Mouse (Mus musculus) intestine, embryonic 16.5 days (tissue): ENCODE data around the gene E2f4. TPM values are rescaled to one million over a fixed set of nuclear protein-coding genes. Genes with fewer than 3 reads are reported as not detected.

Source experiments
- ATAC-seq: fragments of 200-750 bp; cut with Nextera tagmentation; 2 replicates; pipeline ENCODE4 v1.8.0; 2017; ENCODE audit warnings: moderate TSS enrichment, moderate library complexity
- H3K27ac ChIP-seq: fragments of 300-500 bp; sonication (generic); 2 replicates; pipeline ENCODE4 v1.5.1; 2014; ENCODE audit warnings: mild to moderate bottlenecking, low read length
- H3K27me3 ChIP-seq: fragments of 300-500 bp; sonication (generic); replicated peaks from 2 replicates; pipeline ENCODE4 v1.6.1; 2014; ENCODE audit warnings: low read length, control low read depth, mixed read lengths; ENCODE audit not compliant: control insufficient read depth, insufficient read depth
- H3K36me3 ChIP-seq: fragments of 300-500 bp; sonication (generic); 2 replicates; pipeline ENCODE4 v1.6.1; 2014; ENCODE audit warnings: low read length, control low read depth; ENCODE audit not compliant: control insufficient read depth, insufficient read depth
- H3K4me1 ChIP-seq: fragments of 300-500 bp; sonication (generic); 2 replicates; pipeline ENCODE4 v1.6.1; 2014; ENCODE audit warnings: low read length, control low read depth, mixed read lengths; ENCODE audit not compliant: control insufficient read depth, insufficient read depth
- H3K4me2 ChIP-seq: fragments of 300-500 bp; sonication (generic); 2 replicates; pipeline ENCODE4 v1.6.1; 2014; ENCODE audit warnings: low read depth, low read length, control low read depth
- H3K4me3 ChIP-seq: fragments of 300-500 bp; sonication (generic); 2 replicates; pipeline ENCODE4 v1.5.1; 2014; ENCODE audit warnings: mild to moderate bottlenecking, low read length
- H3K9ac ChIP-seq: fragments of 300-500 bp; sonication (generic); 2 replicates; pipeline ENCODE4 v1.6.1; 2014; ENCODE audit warnings: low read depth, low read length
- H3K9me3 ChIP-seq: fragments of 300-500 bp; sonication (generic); 2 replicates; pipeline ENCODE4 v1.6.1; 2016; ENCODE audit warnings: low read length, control low read depth; ENCODE audit not compliant: control insufficient read depth
- WGBS: fragments of 180-500 bp; shearing (Covaris S2); extraction: QIAGEN DNeasy Blood & Tissue Kit; methylation state at CpG from one replicate; pipeline ENCODE4 v1.1.7; 2014; 5-methylcytosine and 5-hydroxymethylcytosine counted together
- polyA plus RNA-seq: library from polyadenylated mRNA; unstranded; fragments of >200 nt; fragmentation: Nextera tagmentation; extraction: Ambion mirVana; gene quantifications from 2 replicates; pipeline ENCODE4 v1.2.1, GENCODE M21; 2015

E2f4 gene
- polyA plus RNA-seq, 1 experiment from 2014 or later: 89.2 TPM

DNA sequence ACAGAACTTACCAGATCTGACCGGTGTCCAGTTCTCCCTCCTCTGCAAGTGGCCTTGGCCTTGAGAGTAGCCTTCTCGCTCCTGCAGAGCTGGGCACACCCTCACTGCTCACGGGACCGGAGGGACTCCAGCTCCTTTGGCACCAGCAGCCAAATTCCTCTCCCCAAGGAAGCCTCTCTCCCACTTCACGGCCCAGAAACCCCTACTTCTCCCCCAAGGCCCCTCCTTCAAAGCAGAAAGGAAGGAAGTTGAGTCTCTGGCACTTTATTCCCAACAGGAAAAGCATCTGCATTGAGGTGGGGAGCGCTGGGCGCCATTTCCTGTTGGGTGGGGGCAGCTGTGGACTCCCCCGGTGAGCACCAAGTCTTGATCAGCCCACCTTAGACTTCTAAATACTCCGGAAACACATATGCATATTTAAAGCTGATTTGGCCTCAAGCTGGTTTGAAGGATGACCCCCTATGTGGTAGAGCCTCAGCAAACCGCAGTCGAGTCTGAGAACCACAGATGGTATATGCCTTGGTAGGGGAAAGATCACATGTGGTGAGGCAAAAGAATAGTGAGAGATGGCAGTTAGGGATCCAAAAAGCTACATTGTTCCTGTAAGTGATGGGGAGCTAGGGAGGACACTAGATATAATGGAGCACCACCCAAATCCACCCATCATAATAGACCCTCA, 1.4 kb upstream of the E2f4 start, which contains the start of gene Exoc3l:
Exoc3l (minus strand) TSS at position 207 of the 679 bp plus-strand sequence.
- peaks cover 6% of the 10 kb centered on the region for H3K36me3 ChIP-seq
- peaks cover 20% of the 10 kb centered on the region for H3K4me1 ChIP-seq
- H3K27ac ChIP-seq: peak within 1 kb of the TSS; percentile 51
- H3K27me3 ChIP-seq: no peaks in the 10 kb centered on the region
- peak within 1 kb of the TSS; percentile 73 for H3K4me2 ChIP-seq
- H3K9me3 ChIP-seq: no peaks in the 10 kb centered on the region
- peak within 1 kb of the TSS; percentile 96; the same call in 1 of the 2 replicates for H3K9ac ChIP-seq
- peak within 1 kb of the TSS; percentile 98 for H3K4me3 ChIP-seq
- no peak for ATAC-seq
- WGBS: 62% methylated on average over 11 of the region's 11 CpGs

DNA sequence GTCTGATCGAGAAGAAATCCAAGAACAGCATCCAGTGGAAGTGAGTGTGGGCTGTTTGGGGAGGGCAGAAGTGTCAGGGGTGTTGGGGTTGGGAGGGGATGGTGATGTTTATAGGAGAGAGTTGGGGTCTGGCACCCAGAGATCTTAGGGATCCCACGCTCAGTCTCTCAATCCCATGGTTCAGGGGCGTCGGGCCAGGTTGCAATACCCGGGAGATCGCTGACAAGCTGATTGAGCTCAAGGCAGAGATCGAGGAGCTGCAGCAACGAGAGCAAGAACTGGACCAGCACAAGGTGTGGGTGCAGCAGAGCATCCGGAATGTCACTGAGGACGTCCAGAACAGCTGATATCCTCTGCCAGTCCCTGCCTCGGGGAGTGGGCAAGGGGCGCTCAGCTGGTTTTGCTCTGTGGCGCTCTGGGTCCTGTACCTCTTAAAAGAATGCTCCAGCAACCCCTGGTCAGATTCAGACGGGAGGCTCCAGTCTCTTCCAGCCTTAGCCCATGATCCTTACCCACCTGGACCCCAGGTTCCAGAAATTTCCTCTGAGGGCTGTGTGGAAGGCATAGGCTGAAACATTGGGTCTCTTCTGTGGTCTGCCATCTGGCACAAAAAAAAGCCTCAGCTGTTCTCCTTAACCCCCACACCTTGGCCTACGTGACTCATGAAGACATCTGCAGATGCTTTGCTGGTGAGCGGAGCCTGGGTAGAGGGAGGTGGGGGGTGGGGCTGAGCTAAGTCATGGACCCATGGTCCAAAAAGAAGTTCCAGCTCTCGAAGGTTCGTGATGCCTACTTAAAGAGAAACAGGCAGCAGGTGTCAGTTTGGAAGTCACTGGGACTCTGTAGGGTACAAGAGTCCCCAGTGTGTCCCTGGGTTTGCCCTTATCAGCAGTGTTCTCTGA, 1.1 kb downstream of the E2f4 start:
- peak overlapping the region; percentile 98 for H3K4me3 ChIP-seq
- H3K27ac ChIP-seq: no peak overlapping the region
- H3K27me3 ChIP-seq: no peaks in the 10 kb centered on the region
- peak overlapping the region; percentile 96 for H3K9ac ChIP-seq
- H3K4me1 ChIP-seq: peaks cover 20% of the 10 kb centered on the region
- WGBS: 50% methylated on average over 18 of the region's 18 CpGs
- no peak for ATAC-seq
- H3K9me3 ChIP-seq: no peaks in the 10 kb centered on the region
- H3K36me3 ChIP-seq: peaks cover 15% of the 10 kb centered on the region
- H3K4me2 ChIP-seq: peak overlapping the region; percentile 73

DNA sequence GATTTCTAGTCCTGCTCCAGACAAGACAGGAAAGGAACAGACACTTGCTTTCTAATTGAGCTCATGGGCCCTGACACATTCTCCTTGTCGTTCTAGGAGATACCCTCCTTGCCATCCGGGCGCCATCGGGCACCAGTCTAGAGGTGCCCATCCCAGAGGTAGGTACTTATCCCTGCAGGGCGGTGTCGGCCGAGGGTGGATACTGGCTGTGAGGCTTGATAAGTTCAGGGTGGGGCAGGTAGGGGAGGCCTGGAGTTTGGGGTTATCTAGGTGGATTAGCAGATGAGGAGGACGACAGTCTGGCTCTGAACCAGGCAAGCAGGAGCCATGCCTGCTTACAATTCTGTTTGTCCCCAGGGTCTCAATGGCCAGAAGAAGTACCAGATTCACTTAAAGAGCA, 2.5 kb downstream of the E2f4 start:
- H3K4me1 ChIP-seq: peaks cover 28% of the 10 kb centered on the region
- H3K4me3 ChIP-seq: no peak overlapping the region
- H3K27me3 ChIP-seq: no peaks in the 10 kb centered on the region
- WGBS: 89% methylated on average over 8 of the region's 8 CpGs
- H3K27ac ChIP-seq: no peak overlapping the region
- no peak overlapping the region for H3K4me2 ChIP-seq
- H3K9me3 ChIP-seq: no peaks in the 10 kb centered on the region
- ATAC-seq: peak; percentile 25; the same call in 1 of the 2 replicates
- H3K36me3 ChIP-seq: peaks cover 15% of the 10 kb centered on the region
- no peak overlapping the region for H3K9ac ChIP-seq

DNA sequence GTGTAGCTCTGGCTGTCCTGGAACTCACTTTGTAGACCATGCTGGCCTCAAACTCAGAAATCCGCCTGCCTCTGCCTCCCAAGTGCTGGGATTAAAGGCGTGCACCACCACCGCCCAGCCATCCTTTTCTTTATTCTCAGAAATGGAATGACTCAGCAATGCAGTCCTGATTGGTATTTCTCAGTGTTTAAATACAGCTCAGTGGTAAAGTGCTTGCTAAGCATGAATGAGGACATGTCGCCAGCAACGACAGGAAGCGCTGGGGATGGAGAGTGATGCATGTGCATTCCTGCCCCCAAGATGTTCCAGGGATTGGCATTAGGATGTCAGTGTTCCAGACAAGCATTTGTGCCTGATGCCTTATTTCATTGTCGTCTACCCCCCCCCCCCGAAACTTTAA, 5.9 kb downstream of the E2f4 start:
- Histone ChIP-seq H3K36me3 (peaks cover 20% of the 10 kb centered on the region), H3K9ac (no peak overlapping the region), H3K4me2 (no peak overlapping the region), H3K4me1 (peaks cover 26% of the 10 kb centered on the region), H3K4me3 (no peak overlapping the region), H3K9me3 (no peaks in the 10 kb centered on the region), H3K27ac (no peak overlapping the region), H3K27me3 (no peaks in the 10 kb centered on the region)
- WGBS: 82% methylated on average over 8 of the region's 8 CpGs
- ATAC-seq: no peak

DNA sequence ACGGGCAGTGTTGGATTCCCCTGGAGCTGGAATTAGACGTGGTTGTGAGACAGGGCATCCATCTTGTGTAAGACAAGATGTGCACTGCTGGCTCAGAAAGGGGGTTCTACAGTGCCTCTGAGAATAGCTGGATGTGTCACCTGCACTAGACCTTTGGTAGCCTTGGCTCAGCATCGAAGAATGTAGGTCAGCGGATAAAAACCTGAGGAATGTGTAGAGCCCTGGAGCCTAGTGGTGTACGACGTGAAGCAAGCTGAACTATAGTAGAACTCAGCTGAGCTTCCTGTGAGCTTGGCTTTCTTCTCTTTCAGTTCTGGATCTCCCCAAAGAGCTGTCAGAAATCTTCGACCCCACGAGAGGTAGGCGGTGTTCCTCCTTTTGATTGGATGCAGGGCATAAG, 6.4 kb downstream of the E2f4 start:
- WGBS: 74% methylated on average over 9 of the region's 9 CpGs
- H3K4me1 ChIP-seq: peaks cover 21% of the 10 kb centered on the region
- H3K27ac ChIP-seq: no peak overlapping the region

DNA sequence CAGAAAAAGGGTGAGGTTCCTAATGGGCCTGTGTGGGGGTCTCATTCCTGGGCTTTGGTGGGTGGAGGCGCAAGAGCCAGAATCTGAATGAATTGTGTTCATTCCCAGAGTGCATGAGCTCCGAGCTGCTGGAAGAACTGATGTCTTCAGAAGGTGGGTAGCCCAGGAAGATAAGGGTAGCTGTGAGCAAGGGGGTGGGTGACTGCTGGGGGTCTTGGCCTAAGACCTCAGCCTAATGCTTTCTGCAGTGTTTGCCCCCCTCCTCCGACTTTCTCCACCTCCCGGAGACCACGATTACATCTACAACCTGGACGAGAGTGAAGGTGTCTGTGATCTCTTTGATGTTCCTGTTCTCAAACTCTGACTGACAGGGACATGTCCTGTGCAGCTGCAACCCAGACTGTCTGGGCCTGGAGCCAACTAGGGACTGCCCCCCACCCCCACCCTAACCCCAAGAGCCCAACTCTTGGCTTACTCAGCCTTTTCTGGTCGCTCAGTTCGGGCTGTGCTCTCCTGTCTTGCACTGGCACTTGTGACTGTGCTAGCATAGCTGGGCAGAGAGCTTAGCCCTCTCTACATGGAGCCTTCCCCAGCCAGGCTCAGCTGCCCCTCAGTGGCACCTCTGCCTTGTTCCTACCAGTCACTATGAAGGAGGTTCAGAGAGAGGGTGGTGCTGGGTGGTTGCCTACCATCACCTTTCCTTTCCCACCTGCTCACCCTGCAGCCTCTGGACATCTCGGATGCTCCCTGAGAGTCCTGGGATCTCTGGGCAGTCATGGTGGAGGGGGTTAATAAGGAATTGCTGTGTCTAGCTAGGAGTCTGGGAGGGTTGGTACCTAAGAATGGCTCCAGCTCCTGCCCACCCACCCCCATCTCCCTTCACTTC, 7.1 kb downstream of the E2f4 start:
- H3K27ac ChIP-seq: peak overlapping the region; percentile 84
- ATAC-seq: peak; percentile 1; the same call in 1 of the 2 replicates
- H3K4me2 ChIP-seq: peak overlapping the region; percentile 10; the same call in 1 of the 2 replicates
- H3K9ac ChIP-seq: peak overlapping the region; percentile 33
- 49% methylated on average over 9 of the region's 9 CpGs for WGBS
- no peaks in the 10 kb centered on the region for H3K27me3 ChIP-seq
- peaks cover 19% of the 10 kb centered on the region for H3K4me1 ChIP-seq
- no peaks in the 10 kb centered on the region for H3K9me3 ChIP-seq
- H3K36me3 ChIP-seq: peaks cover 23% of the 10 kb centered on the region
- H3K4me3 ChIP-seq: no peak overlapping the region

More for the DNA sequence above, 6.4 kb downstream of the E2f4 start:
- no peak for ATAC-seq
- no peaks in the 10 kb centered on the region for H3K9me3 ChIP-seq
- H3K4me3 ChIP-seq: no peak overlapping the region
- H3K9ac ChIP-seq: no peak overlapping the region
- no peaks in the 10 kb centered on the region for H3K27me3 ChIP-seq
- no peak overlapping the region for H3K4me2 ChIP-seq
- H3K36me3 ChIP-seq: peaks cover 20% of the 10 kb centered on the region

DNA sequence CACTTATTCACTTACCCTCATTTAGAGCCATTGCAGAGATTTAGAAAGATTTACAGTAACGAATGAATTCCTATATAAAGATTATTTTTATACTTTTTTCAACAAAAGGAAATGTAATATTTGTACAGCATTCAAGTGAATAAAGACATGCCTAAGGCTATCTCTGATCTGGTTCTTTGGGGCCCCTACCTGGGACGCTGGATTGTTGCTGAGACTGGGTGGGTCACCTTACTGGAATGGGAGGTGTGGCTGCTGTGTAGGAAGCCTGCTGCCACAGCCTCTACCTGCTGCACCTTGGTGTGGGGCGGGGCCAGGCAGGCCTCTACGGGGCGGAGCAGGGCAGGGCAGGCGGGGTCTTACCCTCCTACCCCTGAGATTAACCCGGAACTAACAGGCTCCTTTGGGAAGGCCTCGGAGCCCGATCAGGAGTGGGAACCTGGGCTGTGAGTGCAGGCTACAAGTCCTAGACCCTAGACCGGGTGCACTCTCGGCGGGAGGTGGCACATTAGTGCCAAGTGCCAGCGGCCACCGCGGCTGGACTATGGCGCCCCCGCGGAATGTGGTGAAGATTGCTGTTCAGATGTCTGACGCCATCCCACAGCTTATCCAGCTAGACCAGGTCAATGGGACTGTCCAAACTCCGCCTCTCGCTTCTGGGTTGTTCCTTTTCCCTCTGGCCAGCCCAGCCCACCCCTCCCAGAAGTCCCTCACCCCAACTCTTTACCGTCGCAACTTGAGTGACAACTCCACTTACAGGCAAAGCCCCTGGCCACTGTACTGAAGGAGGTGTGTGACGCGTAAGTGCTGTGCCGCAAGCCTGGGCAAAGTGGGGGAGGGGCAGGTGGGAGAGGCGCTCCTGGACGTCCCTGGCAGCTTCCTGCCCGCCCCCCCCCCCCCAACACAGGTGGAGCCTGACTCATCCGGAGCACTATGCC, 8.0 kb downstream of the E2f4 start, which contains the start of gene Elmo3:
Elmo3 (plus strand) TSS at position 391 of the 935 bp plus-strand sequence.
- WGBS: 4% methylated on average over 30 of the region's 30 CpGs
- H3K27me3 ChIP-seq: no peaks in the 10 kb centered on the region
- H3K36me3 ChIP-seq: peaks cover 20% of the 10 kb centered on the region
- H3K4me1 ChIP-seq: peaks cover 15% of the 10 kb centered on the region
- peak within 1 kb of the TSS; percentile 53 for H3K4me3 ChIP-seq
- peak; percentile 97 for ATAC-seq
- peak within 1 kb of the TSS; percentile 63 for H3K4me2 ChIP-seq
- H3K9me3 ChIP-seq: no peaks in the 10 kb centered on the region
- H3K9ac ChIP-seq: peak within 1 kb of the TSS; percentile 65
- peak within 1 kb of the TSS; percentile 84 for H3K27ac ChIP-seq

DNA sequence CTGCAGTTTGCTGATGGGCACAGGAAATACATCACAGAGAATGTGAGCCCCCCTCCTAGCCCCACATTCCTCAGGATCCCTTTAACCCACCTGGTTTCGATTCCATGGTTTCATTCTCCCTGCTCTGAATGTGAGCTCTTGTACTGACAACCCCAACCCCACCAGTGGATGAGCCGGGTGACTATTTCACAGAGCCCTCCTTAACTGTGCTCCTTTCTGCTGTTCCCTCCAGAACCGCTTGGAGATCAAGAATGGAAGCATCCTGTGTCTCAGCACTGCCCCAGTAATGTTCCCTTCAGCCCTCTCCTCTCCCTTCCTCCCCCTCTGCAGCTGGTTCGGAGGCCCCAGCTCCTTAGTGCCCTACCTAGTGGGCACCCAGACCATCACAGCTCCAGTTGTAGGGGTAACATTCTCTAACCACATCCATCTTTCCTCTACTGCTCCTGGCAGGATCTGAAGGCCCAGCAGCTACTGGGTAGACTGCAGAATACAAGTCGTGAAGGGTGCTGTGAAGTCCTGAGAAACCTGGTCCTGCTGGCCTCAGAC, 8.8 kb downstream of the E2f4 start:
- H3K36me3 ChIP-seq: peaks cover 15% of the 10 kb centered on the region
- H3K4me3 ChIP-seq: peak overlapping the region; percentile 53
- 0 out of 2 replicates have a peak, but pooled peaks have one; percentile 4 for ATAC-seq
- peak overlapping the region; percentile 65 for H3K9ac ChIP-seq
- H3K27me3 ChIP-seq: no peaks in the 10 kb centered on the region
- 39% methylated on average over 5 of the region's 5 CpGs for WGBS
- peak overlapping the region; percentile 35; the same call in 1 of the 2 replicates for H3K27ac ChIP-seq
- H3K4me1 ChIP-seq: peaks cover 15% of the 10 kb centered on the region
- H3K4me2 ChIP-seq: peak overlapping the region; percentile 63
- no peaks in the 10 kb centered on the region for H3K9me3 ChIP-seq
